Mouse (Mus musculus): ENCODE measurements around the gene Ngef.

- TF ChIP-seq POLR2A (IDR thresholded peaks at IDR 0.05; ENCODE audit: control insufficient read depth in 1 of 2, insufficient read depth in 1 of 2, low read depth in 1 of 2, low read length in 2 of 2, poor library complexity in 1 of 2): no peak
- no peak for TF ChIP-seq CTCF (IDR thresholded peaks at IDR 0.05 in 2 of 3, conservative IDR thresholded peaks at IDR 0.05 in 1 of 3; ENCODE audit: control insufficient read depth in 1 of 3, insufficient read depth in 1 of 3, low read depth in 2 of 3, low read length in 3 of 3, poor library complexity in 1 of 3, severe bottlenecking in 1 of 3)
- no peak for TF ChIP-seq ELF1 (IDR thresholded peaks at IDR 0.05; ENCODE audit: low read depth, low read length)
- no peak for TF ChIP-seq TAL1 (IDR thresholded peaks at IDR 0.05; ENCODE audit: low read length)
- TF ChIP-seq RAD21 (IDR thresholded peaks at IDR 0.05; ENCODE audit: low read depth, low read length): no peak
- no peak for TF ChIP-seq ZMIZ1 (IDR thresholded peaks at IDR 0.05; ENCODE audit: low read depth, low read length)
- TF ChIP-seq MAFK (IDR thresholded peaks at IDR 0.05; ENCODE audit: borderline replicate concordance, low read depth, low read length): no peak
- TF ChIP-seq GATA1 (IDR thresholded peaks at IDR 0.05; ENCODE audit: low read depth, low read length): no peak
- TF ChIP-seq SIN3A (IDR thresholded peaks at IDR 0.05; ENCODE audit: low read length): no peak
- no peak for TF ChIP-seq ZC3H11A (IDR thresholded peaks at IDR 0.05; ENCODE audit: low read depth, low read length)
- no peak for TF ChIP-seq NRF1 (IDR thresholded peaks at IDR 0.05; ENCODE audit: insufficient read depth, low read depth, low read length, poor library complexity, severe bottlenecking)
- no peak for TF ChIP-seq ZNF384 (IDR thresholded peaks at IDR 0.05; ENCODE audit: low read depth, low read length)
Observed at GRCm38 (mm10) chr1:87435125-87435524, 138.5 kb downstream of the Ngef start.

Measured in MEL (cell line).